Mouse (Mus musculus) neural tube, embryonic 11.5 days (tissue): ENCODE measurements around the gene 4931417E11Rik. TPM values are rescaled to one million over a fixed set of nuclear protein-coding genes. Genes with fewer than 3 reads are reported as not detected.

ENCODE experiments used
- ATAC-seq: fragments of 200-750 bp; cut with Nextera tagmentation; 2 replicates; pipeline ENCODE4 v1.8.0; 2017; ENCODE audit warnings: moderate number of reproducible peaks, mild to moderate bottlenecking, moderate TSS enrichment, moderate library complexity; ENCODE audit not compliant: insufficient read depth, low FRiP score, low TSS enrichment
- DNase-seq: peaks from one replicate; pipeline ENCODE4 v3.0.0-alpha.2; 2015; ENCODE audit warnings: low spot score
- H3K27ac ChIP-seq: fragments of 300-500 bp; sonication (generic); 2 replicates; pipeline ENCODE4 v1.5.1; 2014; ENCODE audit warnings: low read depth, mild to moderate bottlenecking, low read length
- H3K27me3 ChIP-seq: fragments of 300-500 bp; sonication (generic); 2 replicates; pipeline ENCODE4 v1.6.1; 2014; ENCODE audit warnings: mild to moderate bottlenecking, low read length, mixed read lengths; ENCODE audit not compliant: control insufficient read depth, insufficient read depth
- H3K36me3 ChIP-seq: fragments of 300-500 bp; sonication (generic); 2 replicates; pipeline ENCODE4 v1.6.1; 2014; ENCODE audit warnings: mild to moderate bottlenecking, low read length, moderate library complexity, mixed read lengths; ENCODE audit not compliant: control insufficient read depth, insufficient read depth
- H3K4me1 ChIP-seq: fragments of 300-500 bp; sonication (generic); 2 replicates; pipeline ENCODE4 v1.6.1; 2014; ENCODE audit warnings: low read length, mixed read lengths; ENCODE audit not compliant: control insufficient read depth, insufficient read depth
- H3K4me2 ChIP-seq: fragments of 300-500 bp; sonication (generic); 2 replicates; pipeline ENCODE4 v1.6.1; 2014; ENCODE audit warnings: low read depth, mild to moderate bottlenecking, moderate library complexity
- H3K4me3 ChIP-seq: fragments of 300-500 bp; sonication (generic); 2 replicates; pipeline ENCODE4 v1.5.1; 2014; ENCODE audit warnings: low read depth, low read length
- H3K9ac ChIP-seq: fragments of 300-500 bp; sonication (generic); 2 replicates; pipeline ENCODE4 v1.6.1; 2014; ENCODE audit warnings: mild to moderate bottlenecking, low read length
- H3K9me3 ChIP-seq: fragments of 300-500 bp; sonication (generic); 2 replicates; pipeline ENCODE4 v1.6.1; 2016; ENCODE audit warnings: low read length; ENCODE audit not compliant: control insufficient read depth
- WGBS: fragments of 180-500 bp; shearing (Covaris S2); extraction: QIAGEN DNeasy Blood & Tissue Kit; methylation state at CpG from one replicate; pipeline ENCODE4 v1.1.7; 2014; 5-methylcytosine and 5-hydroxymethylcytosine counted together
- polyA plus RNA-seq: library from polyadenylated mRNA; unstranded; fragments of >200 nt; fragmentation: Nextera tagmentation; extraction: Ambion mirVana; gene quantifications from 2 replicates; pipeline ENCODE4 v1.2.1, GENCODE M21; 2014

4931417E11Rik gene
- polyA plus RNA-seq, 1 experiment from 2014 or later: not detected

GRCm38 (mm10) chr6:73433912-73434311 lies 35.6 kb downstream of the 4931417E11Rik start:
- WGBS: 41% methylated on average over 3 of the region's 3 CpGs
- ATAC-seq (no peak), DNase-seq (no peak)
- H3K4me1 ChIP-seq: no peaks in the 10 kb centered on the region
- no peaks in the 10 kb centered on the region for H3K9me3 ChIP-seq
- H3K36me3 ChIP-seq: no peaks in the 10 kb centered on the region
- H3K4me3 ChIP-seq: no peak overlapping the region
- H3K9ac ChIP-seq: no peak overlapping the region
- no peak overlapping the region for H3K4me2 ChIP-seq
- no peak overlapping the region for H3K27ac ChIP-seq
- H3K27me3 ChIP-seq: no peaks in the 10 kb centered on the region

GRCm38 (mm10) chr6:73428618-73429336 lies 40.7 kb downstream of the 4931417E11Rik start:
- H3K36me3 ChIP-seq: no peaks in the 10 kb centered on the region
- H3K4me3 ChIP-seq: no peak overlapping the region
- H3K4me2 ChIP-seq: no peak overlapping the region
- DNase-seq (no peak), ATAC-seq (no peak)
- H3K9ac ChIP-seq: no peak overlapping the region
- no peaks in the 10 kb centered on the region for H3K27me3 ChIP-seq
- no peaks in the 10 kb centered on the region for H3K9me3 ChIP-seq
- H3K4me1 ChIP-seq: no peaks in the 10 kb centered on the region
- no peak overlapping the region for H3K27ac ChIP-seq
- 43% methylated on average over 14 of the region's 14 CpGs for WGBS

- WGBS: 19% methylated on average over 1 of the region's 1 CpGs
- Histone ChIP-seq H3K4me1 (no peaks in the 10 kb centered on the region), H3K27me3 (no peaks in the 10 kb centered on the region), H3K9me3 (no peaks in the 10 kb centered on the region), H3K4me3 (no peak overlapping the region), H3K4me2 (no peak overlapping the region), H3K36me3 (no peaks in the 10 kb centered on the region), H3K27ac (no peak overlapping the region), H3K9ac (no peak overlapping the region)
- ATAC-seq: peak; percentile 46
- no peak for DNase-seq
Observed at GRCm38 (mm10) chr6:73427273-73427812, 42.1 kb downstream of the 4931417E11Rik start.

Other genes starting within 250 kb of the 4931417E11Rik start
- 0.08 TPM in 1 of 2 replicates, not detected in the other for gene Dnah6, start 248.0 kb downstream of the 4931417E11Rik start, polyA plus RNA-seq
- gene Suclg1, start 221.3 kb downstream of the 4931417E11Rik start, polyA plus RNA-seq: 159 and 172 TPM in 2 replicates